Comparison of ENCODE assay signal across 8 mouse cellular contexts in the genomic region with DNA sequence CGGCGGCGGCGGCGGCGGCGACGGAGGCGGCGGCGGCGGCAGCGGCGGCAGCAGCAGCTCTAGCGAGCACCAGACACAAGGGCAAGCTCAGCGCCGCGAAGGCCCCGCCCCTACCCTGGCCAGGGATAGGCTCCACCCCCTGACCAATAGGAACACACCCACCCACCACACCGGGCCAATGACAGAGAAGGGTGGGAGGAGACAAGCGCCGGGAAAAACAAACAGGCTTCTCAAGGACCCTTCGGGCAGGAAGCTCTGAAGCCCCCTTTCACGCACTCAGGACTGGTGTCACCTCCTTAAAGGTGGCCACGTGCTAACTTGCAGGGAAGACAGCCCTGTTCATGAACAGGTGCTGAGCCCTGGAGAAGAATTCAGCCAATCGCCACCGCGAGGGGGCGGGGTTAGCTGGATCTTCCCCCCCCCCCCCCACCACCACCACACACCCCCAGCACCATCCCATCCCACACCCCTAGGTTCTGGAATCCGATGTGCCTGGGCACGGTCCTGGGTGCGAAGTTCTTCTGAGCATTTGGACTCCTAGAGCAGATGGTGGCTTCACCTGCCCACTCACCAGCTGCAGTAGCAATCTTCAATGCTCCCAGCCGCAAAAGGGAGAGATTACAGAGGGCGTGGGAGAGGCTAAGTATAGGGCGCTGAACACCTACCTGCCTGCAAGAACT. TPM values are rescaled to one million over a fixed set of nuclear protein-coding genes. Genes with fewer than 3 reads are reported as not detected.
A peak's percentile ranks its signal among the peaks of the same experiment; 100 is the strongest.
DNase-seq lines count a peak whose midpoint lies in the region; ATAC-seq lines count a peak whose summit lies in the region.

A gene (minus strand): TSS at position 83 of the 680 bp plus-strand sequence.

- peak; percentile 84 for ATAC-seq in megakaryocyte, adult 5-6 weeks (ENCODE audit: poor library complexity, severe bottlenecking)

- peak; percentile 94 for DNase-seq in adrenal gland, postnatal 14 days
- DNase-seq in embryo, embryonic 11 days, result peak; percentile 94
- peak; percentile 90 for DNase-seq in gastrocnemius, postnatal 14 days
- DNase-seq in hindlimb bud, embryonic 11.5 days (ENCODE audit: extremely low spot score, low read depth, low spot score), result peak; percentile 71
- DNase-seq in left cerebral cortex, adult 8-10 months (ENCODE audit: low spot score in 2 of 2), result peak; percentile 84 to 96
- peak; percentile 92 to 93 for DNase-seq in right cerebral cortex, adult 2 months (ENCODE audit: low spot score in 2 of 2)
- peak; percentile 90 for DNase-seq in urinary bladder, postnatal 14 days (ENCODE audit: low spot score)

- intact Hi-C loops in gastrocnemius, postnatal 14 days (cut with DNase I; ENCODE audit: low total_unique reads), result no loop called here

RNA-seq across cellular contexts. Expression of the gene that starts here (rescaled TPM):
- total RNA-seq in adrenal gland, postnatal 14 days (2021), result 0.56 and 1.4 TPM in 2 replicates
- total RNA-seq in gastrocnemius, postnatal 14 days (2021), result 1 to 10 TPM in 1 of 2 experiments, under 1 TPM in 1; 0.59 to 1.2 TPM
- total RNA-seq in left cerebral cortex, adult 8-10 months (2022), result 100 to 1,000 TPM; 191 to 234 (median 200) TPM
- total RNA-seq in megakaryocyte, adult 5-6 weeks (2015), result not detected in 2 replicates
- total RNA-seq in megakaryocyte, adult 5-6 weeks (2017), result not detected in 2 replicates

Comparison
In these comparisons a context has a peak if more than half of its experiments do, and no peak if none do; other contexts are left out.
1. Peak in every context shown above with its lines: DNase-seq and ATAC-seq.
2. RNA of the gene that starts here (total RNA-seq): 191 to 234 TPM in left cerebral cortex, adult 8-10 months; 0.59 to 1.2 TPM in gastrocnemius, postnatal 14 days, 0.56 to 1.4 TPM in adrenal gland, postnatal 14 days and not detected in megakaryocyte, adult 5-6 weeks; every median in the first group is over 10 times any median in the second.
3. Peak in ATAC-seq in megakaryocyte, adult 5-6 weeks; RNA of the gene not detected or under 1 TPM.